Mouse (Mus musculus): ENCODE data around the gene 4930442H23Rik.

- TF ChIP-seq GATA1 (IDR thresholded peaks at IDR 0.05; ENCODE audit: borderline replicate concordance, low read length): no peak
- no peak for TF ChIP-seq FLI1 (IDR thresholded peaks at IDR 0.05; ENCODE audit: low read length)
Observed at GRCm38 (mm10) chr10:81200141-81200540, 16.5 kb upstream of the 4930442H23Rik start.

All from megakaryocyte, embryonic 14.5 days (primary cell).